16 mouse cellular contexts compared by ENCODE assay signal in genomic region chr5:43846227-43846626, GRCm38 (mm10). TPM values are rescaled to one million over a fixed set of nuclear protein-coding genes. Genes with fewer than 3 reads are reported as not detected.
DNase-seq lines count a peak whose midpoint lies in the region; ATAC-seq and TF ChIP-seq lines count a peak whose summit lies in the region.
"Had no signal": no experiment of that assay in that cellular context is flagged by ENCODE, and none has a peak within 500 bp of the region (broad histone marks: within the 10 kb centered on the region; RNA-seq: fewer than 3 reads in every experiment).

No protein-coding gene starts in this region.

- peak; percentile 75 for DNase-seq in heart, adult 11 months
- DNase-seq in heart, postnatal 10 days, result no peak
- peak; percentile 29 for DNase-seq in lung, embryonic 14.5 days
- no peak for DNase-seq in lung, postnatal 14 days
- peak; percentile 13 for DNase-seq in retina, postnatal 1 day
- DNase-seq in retina, embryonic 14.5 days (ENCODE audit: low spot score), result no peak
- DNase-seq: adrenal gland, postnatal 14 days; cerebellum, adult 2 months; kidney, adult 11 months; layer of hippocampus, postnatal 36 days had no signal

- H3K9ac ChIP-seq in lung, embryonic 14.5 days, result no peak overlapping the region
- H3K9ac ChIP-seq: hindbrain, embryonic 13.5 days; limb, embryonic 15.5 days had no signal

- 0 out of 2 replicates have a peak, but pooled peaks have one; percentile 16 for ATAC-seq in lung, embryonic 14.5 days (ENCODE audit: insufficient read depth)
- no peak for ATAC-seq in megakaryocyte, adult 5-6 weeks (ENCODE audit: poor library complexity, severe bottlenecking)
- ATAC-seq: forebrain, embryonic 16.5 days had no signal

- no peak overlapping the region for H3K4me2 ChIP-seq in lung, embryonic 14.5 days
- H3K4me2 ChIP-seq: hindbrain, embryonic 13.5 days; limb, embryonic 15.5 days had no signal

- no peaks in the 10 kb centered on the region for H3K27me3 ChIP-seq in lung, embryonic 14.5 days (ENCODE audit: insufficient read depth, low read length)
- H3K27me3 ChIP-seq: hindbrain, embryonic 13.5 days; limb, embryonic 15.5 days had no signal

- no peaks in the 10 kb centered on the region for H3K4me1 ChIP-seq in lung, embryonic 14.5 days (ENCODE audit: insufficient read depth)
- H3K4me1 ChIP-seq: limb, embryonic 15.5 days had no signal

- no peak for TF ChIP-seq CTCF in lung, embryonic 14.5 days (IDR thresholded peaks at IDR 0.05; ENCODE audit: low read depth)

- H3K9me3 ChIP-seq in lung, embryonic 14.5 days (ENCODE audit: low read depth, low read length), result peaks cover 6% of the 10 kb centered on the region; the same call in 1 of the 2 replicates
- H3K9me3 ChIP-seq: hindbrain, embryonic 13.5 days; limb, embryonic 15.5 days had no signal

- no peak overlapping the region for H3K4me3 ChIP-seq in lung, embryonic 14.5 days (ENCODE audit: low read depth, low read length)
- H3K4me3 ChIP-seq: hindbrain, embryonic 13.5 days; limb, embryonic 15.5 days had no signal

- H3K27ac ChIP-seq in lung, embryonic 14.5 days (ENCODE audit: low read depth), result no peak overlapping the region
- H3K27ac ChIP-seq: hindbrain, embryonic 13.5 days; limb, embryonic 15.5 days had no signal

- H3K36me3 ChIP-seq in lung, embryonic 14.5 days (ENCODE audit: insufficient read depth), result no peaks in the 10 kb centered on the region
- H3K36me3 ChIP-seq: hindbrain, embryonic 13.5 days; limb, embryonic 15.5 days had no signal

- 15% methylated on average over 2 of the region's 2 CpGs for WGBS in lung, embryonic 14.5 days

- intact Hi-C loops in heart, postnatal 10 days (cut with DNase I), result no loop called here

RNA-seq across cellular contexts. Expression of gene Cd38, which starts 22.1 kb away (rescaled TPM):
- total RNA-seq in heart, postnatal 10 days (2021), result 10 to 100 TPM; 10.5 to 12.7 TPM
- 23.0 and 26.9 TPM in 2 replicates for polyA plus RNA-seq in lung, embryonic 14.5 days (2014; fragmentation: Nextera tagmentation; extraction: Ambion mirVana)
- total RNA-seq in megakaryocyte, adult 5-6 weeks (2015), result 0.83 and 1.6 TPM in 2 replicates
- 0.45 and 0.48 TPM in 2 replicates for total RNA-seq in megakaryocyte, adult 5-6 weeks (2017)

RNA-seq across cellular contexts. Expression of gene Fbxl5, which starts 24.8 kb away (rescaled TPM):
- total RNA-seq in heart, postnatal 10 days (2021), result 10 to 100 TPM; 32.0 to 37.0 TPM
- 73.2 and 76.7 TPM in 2 replicates for polyA plus RNA-seq in lung, embryonic 14.5 days (2014; fragmentation: Nextera tagmentation; extraction: Ambion mirVana)
- total RNA-seq in megakaryocyte, adult 5-6 weeks (2015), result 81.7 and 82.1 TPM in 2 replicates
- total RNA-seq in megakaryocyte, adult 5-6 weeks (2017), result 93.8 and 106 TPM in 2 replicates

RNA-seq across cellular contexts. Expression of gene Bst1, which starts 27.5 kb away (rescaled TPM):
- total RNA-seq in heart, postnatal 10 days (2021), result under 1 TPM; 0.96 to 0.99 TPM
- 0.82 and 1.2 TPM in 2 replicates for polyA plus RNA-seq in lung, embryonic 14.5 days (2014; fragmentation: Nextera tagmentation; extraction: Ambion mirVana)
- 29.8 and 31.3 TPM in 2 replicates for total RNA-seq in megakaryocyte, adult 5-6 weeks (2015)
- total RNA-seq in megakaryocyte, adult 5-6 weeks (2017), result 25.1 and 32.3 TPM in 2 replicates
- total RNA-seq: gastrocnemius, adult 18-20 months; layer of hippocampus, postnatal 36 days had no signal
- polyA plus RNA-seq: C2C12; forebrain, embryonic 16.5 days; hindbrain, embryonic 13.5 days had no signal

Comparison
In these comparisons a context has a peak if more than half of its experiments do, and no peak if none do; other contexts are left out.
1. DNase-seq: peak in heart, adult 11 months (single experiment), lung, embryonic 14.5 days (single experiment) and retina, postnatal 1 day (single experiment); none in heart, postnatal 10 days (0 of 2), lung, postnatal 14 days (single experiment) and retina, embryonic 14.5 days (single experiment).
2. RNA of gene Cd38, which starts 22.1 kb away (total RNA-seq): 10.5 to 12.7 TPM in heart, postnatal 10 days; 0.45 to 1.6 TPM in megakaryocyte, adult 5-6 weeks; every median in the first group is over 4 times any median in the second.
3. RNA of gene Bst1, which starts 27.5 kb away (total RNA-seq): 25.1 to 32.3 TPM in megakaryocyte, adult 5-6 weeks; 0.96 to 0.99 TPM in heart, postnatal 10 days; every median in the first group is over 10 times any median in the second.